9 mouse cellular contexts compared by ENCODE assay signal in genomic region chrX:139751855-139752254, GRCm38 (mm10). TPM values are rescaled to one million over a fixed set of nuclear protein-coding genes. Genes with fewer than 3 reads are reported as not detected.
A peak's percentile ranks its signal among the peaks of the same experiment; 100 is the strongest.
DNase-seq lines count a peak whose midpoint lies in the region; ATAC-seq and TF ChIP-seq lines count a peak whose summit lies in the region.
"Had no signal": no experiment of that assay in that cellular context is flagged by ENCODE, and none has a peak within 500 bp of the region (broad histone marks: within the 10 kb centered on the region; RNA-seq: fewer than 3 reads in every experiment).

No protein-coding gene starts in this region.

- no peaks in the 10 kb centered on the region for H3K27me3 ChIP-seq in hindbrain, embryonic 14.5 days (ENCODE audit: control insufficient read depth, insufficient read depth, low read length)
- H3K27me3 ChIP-seq in hindbrain, embryonic 12.5 days, result no peaks in the 10 kb centered on the region
- H3K27me3 ChIP-seq in kidney, postnatal 0 days (ENCODE audit: insufficient read depth, low read length), result no peaks in the 10 kb centered on the region

- TF ChIP-seq CTCF in kidney, postnatal 0 days (IDR thresholded peaks at IDR 0.05; ENCODE audit: low read depth), result peak; percentile 76

- H3K9ac ChIP-seq in hindbrain, embryonic 14.5 days, result no peak overlapping the region
- H3K9ac ChIP-seq in hindbrain, embryonic 12.5 days, result no peak overlapping the region
- no peak overlapping the region for H3K9ac ChIP-seq in kidney, postnatal 0 days (ENCODE audit: low read depth, low read length)

- ATAC-seq in hindbrain, embryonic 14.5 days (ENCODE audit: low FRiP score), result no peak
- no peak for ATAC-seq in hindbrain, embryonic 12.5 days (ENCODE audit: low FRiP score)
- ATAC-seq in kidney, postnatal 0 days (replicated peaks; ENCODE audit: low FRiP score, low read depth), result no peak
- ATAC-seq in megakaryocyte, adult 5-6 weeks (ENCODE audit: poor library complexity, severe bottlenecking), result peak; percentile 51; the same call in 1 of the 2 replicates

- peak; percentile 40 for DNase-seq in hindbrain, embryonic 14.5 days (ENCODE audit: low spot score)
- peak; percentile 29 for DNase-seq in A20 (ENCODE audit: low read depth, low spot score)
- DNase-seq in Muller cell, postnatal 12 days (ENCODE audit: inconsistent ontology term), result peak; percentile 18
- peak; percentile 71 to 86 for DNase-seq in cerebellum, postnatal 14 days
- peak; percentile 31 for DNase-seq in kidney, postnatal 0 days (ENCODE audit: low spot score)
- no peak for DNase-seq in frontal cortex, postnatal 14 days (ENCODE audit: low spot score in 2 of 2)

- H3K27ac ChIP-seq in hindbrain, embryonic 14.5 days, result no peak overlapping the region
- no peak overlapping the region for H3K27ac ChIP-seq in hindbrain, embryonic 12.5 days
- no peak overlapping the region for H3K27ac ChIP-seq in kidney, postnatal 0 days

- H3K36me3 ChIP-seq in hindbrain, embryonic 14.5 days (replicated peaks; ENCODE audit: control insufficient read depth, insufficient read depth), result no peaks in the 10 kb centered on the region
- no peaks in the 10 kb centered on the region for H3K36me3 ChIP-seq in hindbrain, embryonic 12.5 days
- H3K36me3 ChIP-seq in kidney, postnatal 0 days (ENCODE audit: insufficient read depth, low read length), result no peaks in the 10 kb centered on the region

- WGBS in hindbrain, embryonic 14.5 days, result 0% methylated on average over 1 of the region's 1 CpGs
- 0% methylated on average over 1 of the region's 1 CpGs for WGBS in hindbrain, embryonic 12.5 days
- 4% methylated on average over 1 of the region's 1 CpGs for WGBS in kidney, postnatal 0 days

- no peaks in the 10 kb centered on the region for H3K9me3 ChIP-seq in hindbrain, embryonic 14.5 days (ENCODE audit: control insufficient read depth, low read length)
- H3K9me3 ChIP-seq in hindbrain, embryonic 12.5 days (replicated peaks), result no peaks in the 10 kb centered on the region
- H3K9me3 ChIP-seq in kidney, postnatal 0 days (replicated peaks; ENCODE audit: low read length), result no peaks in the 10 kb centered on the region

- H3K4me2 ChIP-seq in hindbrain, embryonic 14.5 days (replicated peaks), result no peak overlapping the region
- H3K4me2 ChIP-seq in hindbrain, embryonic 12.5 days (replicated peaks), result no peak overlapping the region
- no peak overlapping the region for H3K4me2 ChIP-seq in kidney, postnatal 0 days (ENCODE audit: low read length)

- no peaks in the 10 kb centered on the region for H3K4me1 ChIP-seq in hindbrain, embryonic 14.5 days (replicated peaks; ENCODE audit: control insufficient read depth, insufficient read depth, low read length)
- no peaks in the 10 kb centered on the region for H3K4me1 ChIP-seq in hindbrain, embryonic 12.5 days
- H3K4me1 ChIP-seq in kidney, postnatal 0 days (replicated peaks; ENCODE audit: insufficient read depth, low read length), result no peaks in the 10 kb centered on the region

- H3K4me3 ChIP-seq in hindbrain, embryonic 14.5 days (replicated peaks; ENCODE audit: low read length), result no peak overlapping the region
- no peak overlapping the region for H3K4me3 ChIP-seq in hindbrain, embryonic 12.5 days
- H3K4me3 ChIP-seq in kidney, postnatal 0 days (replicated peaks; ENCODE audit: low read depth, low read length), result no peak overlapping the region

RNA-seq across cellular contexts. Expression of gene Ripply1, which starts 30.3 kb away (rescaled TPM):
- not detected in 2 replicates for polyA plus RNA-seq in hindbrain, embryonic 14.5 days (2014; fragmentation: Nextera tagmentation; extraction: Ambion mirVana)
- polyA plus RNA-seq in hindbrain, embryonic 12.5 days (2016; fragmentation: Nextera tagmentation; extraction: Ambion mirVana), result not detected in 2 replicates
- not detected in 2 replicates for polyA plus RNA-seq in kidney, postnatal 0 days (2015; fragmentation: Nextera tagmentation; extraction: Ambion mirVana)
- total RNA-seq in megakaryocyte, adult 5-6 weeks (2015), result not detected in 2 replicates
- not detected in 2 replicates for total RNA-seq in megakaryocyte, adult 5-6 weeks (2017)
- polyA plus RNA-seq: liver, embryonic 16.5 days had no signal

RNA-seq across cellular contexts. Expression of gene Gm15013, which starts 37.6 kb away (rescaled TPM):
- not detected in 2 replicates for polyA plus RNA-seq in hindbrain, embryonic 14.5 days (2014; fragmentation: Nextera tagmentation; extraction: Ambion mirVana)
- polyA plus RNA-seq in hindbrain, embryonic 12.5 days (2016; fragmentation: Nextera tagmentation; extraction: Ambion mirVana), result 0.27 and 0.39 TPM in 2 replicates
- polyA plus RNA-seq in kidney, postnatal 0 days (2015; fragmentation: Nextera tagmentation; extraction: Ambion mirVana), result 0.14 and 0.26 TPM in 2 replicates
- total RNA-seq in megakaryocyte, adult 5-6 weeks (2015), result 0.41 and 0.51 TPM in 2 replicates
- total RNA-seq in megakaryocyte, adult 5-6 weeks (2017), result 0.51 TPM in 1 of 2 replicates, not detected in the other
- polyA plus RNA-seq: liver, embryonic 16.5 days had no signal

RNA-seq across cellular contexts. Expression of gene Cldn2, which starts 48.8 kb away (rescaled TPM):
- 0.83 and 1.2 TPM in 2 replicates for polyA plus RNA-seq in hindbrain, embryonic 14.5 days (2014; fragmentation: Nextera tagmentation; extraction: Ambion mirVana)
- 0.53 and 0.68 TPM in 2 replicates for polyA plus RNA-seq in hindbrain, embryonic 12.5 days (2016; fragmentation: Nextera tagmentation; extraction: Ambion mirVana)
- polyA plus RNA-seq in kidney, postnatal 0 days (2015; fragmentation: Nextera tagmentation; extraction: Ambion mirVana), result 91.4 and 107 TPM in 2 replicates
- not detected in 2 replicates for total RNA-seq in megakaryocyte, adult 5-6 weeks (2015)
- total RNA-seq in megakaryocyte, adult 5-6 weeks (2017), result not detected in 2 replicates

Comparison
In these comparisons a context has a peak if more than half of its experiments do, and no peak if none do; other contexts are left out.
1. DNase-seq: peak in hindbrain, embryonic 14.5 days (single experiment), A20 (single experiment), Muller cell, postnatal 12 days (single experiment), cerebellum, postnatal 14 days (2 of 2) and kidney, postnatal 0 days (single experiment); none in frontal cortex, postnatal 14 days (0 of 2).
2. RNA of gene Cldn2, which starts 48.8 kb away (polyA plus RNA-seq): 91.4 to 107 TPM in kidney, postnatal 0 days; 0.83 to 1.2 TPM in hindbrain, embryonic 14.5 days and 0.53 to 0.68 TPM in hindbrain, embryonic 12.5 days; every median in the first group is over 10 times any median in the second.